Mouse (Mus musculus) limb, embryonic 11.5 days (tissue): ENCODE measurements around the gene Mrps16. TPM values are rescaled to one million over a fixed set of nuclear protein-coding genes. Genes with fewer than 3 reads are reported as not detected.
A peak's percentile ranks its signal among the peaks of the same experiment; 100 is the strongest.

Experiments used
- ATAC-seq: fragments of 200-750 bp; cut with Nextera tagmentation; 2 replicates; pipeline ENCODE4 v1.8.0; 2017; ENCODE audit warnings: low read depth; ENCODE audit not compliant: insufficient number of reproducible peaks, low FRiP score, low TSS enrichment
- DNase-seq: peaks from one replicate; pipeline ENCODE4 v3.0.0-alpha.2; 2015; ENCODE audit warnings: low spot score
- H3K27ac ChIP-seq: fragments of 300-500 bp; sonication (generic); replicated peaks from 2 replicates; pipeline ENCODE4 v1.5.1; 2014; ENCODE audit warnings: low read depth, mild to moderate bottlenecking, low read length
- H3K27me3 ChIP-seq: fragments of 300-500 bp; sonication (generic); 2 replicates; pipeline ENCODE4 v1.6.1; 2014; ENCODE audit warnings: mild to moderate bottlenecking, low read length, mixed read lengths; ENCODE audit not compliant: control insufficient read depth, insufficient read depth
- H3K36me3 ChIP-seq: fragments of 300-500 bp; sonication (generic); 2 replicates; pipeline ENCODE4 v1.6.1; 2014; ENCODE audit warnings: mild to moderate bottlenecking, low read length, moderate library complexity, mixed read lengths; ENCODE audit not compliant: control insufficient read depth, insufficient read depth
- H3K4me1 ChIP-seq: fragments of 300-500 bp; sonication (generic); 2 replicates; pipeline ENCODE4 v1.6.1; 2014; ENCODE audit warnings: low read length, mixed read lengths; ENCODE audit not compliant: control insufficient read depth, insufficient read depth
- H3K4me2 ChIP-seq: fragments of 300-500 bp; sonication (generic); 2 replicates; pipeline ENCODE4 v1.6.1; 2014; ENCODE audit warnings: low read depth, mild to moderate bottlenecking, moderate library complexity; ENCODE audit not compliant: severe bottlenecking
- H3K4me3 ChIP-seq: fragments of 300-500 bp; sonication (generic); 2 replicates; pipeline ENCODE4 v1.5.1; 2014; ENCODE audit warnings: low read depth, low read length
- H3K9ac ChIP-seq: fragments of 300-500 bp; sonication (generic); 2 replicates; pipeline ENCODE4 v1.6.1; 2014; ENCODE audit warnings: mild to moderate bottlenecking, low read length
- H3K9me3 ChIP-seq: fragments of 300-500 bp; sonication (generic); 2 replicates; pipeline ENCODE4 v1.6.1; 2016; ENCODE audit warnings: low read length; ENCODE audit not compliant: control insufficient read depth
- WGBS: fragments of 180-500 bp; shearing (Covaris S2); extraction: QIAGEN DNeasy Blood & Tissue Kit; methylation state at CpG from one replicate; pipeline ENCODE4 v1.1.7; 2014; 5-methylcytosine and 5-hydroxymethylcytosine counted together
- polyA plus RNA-seq: library from polyadenylated mRNA; unstranded; fragments of >200 nt; fragmentation: Nextera tagmentation; extraction: Ambion mirVana; gene quantifications from 2 replicates; pipeline ENCODE4 v1.2.1, GENCODE M21; 2014

Gene Mrps16
- polyA plus RNA-seq, 1 experiment from 2014 or later, result 86.3 TPM

GRCm38 (mm10) chr14:20400071-20400470 lies 6.6 kb upstream of the Mrps16 start:
- Histone ChIP-seq H3K27ac (no peak overlapping the region), H3K9ac (no peak overlapping the region), H3K4me1 (no peaks in the 10 kb centered on the region), H3K4me2 (no peak overlapping the region), H3K4me3 (no peak overlapping the region), H3K36me3 (no peaks in the 10 kb centered on the region), H3K27me3 (no peaks in the 10 kb centered on the region), H3K9me3 (no peaks in the 10 kb centered on the region)
- peak; percentile 36 for DNase-seq
- WGBS, result 60% methylated on average over 1 of the region's 1 CpGs
- ATAC-seq, result no peak

- WGBS, result 55% methylated on average over 4 of the region's 4 CpGs
- no peak overlapping the region for H3K27ac ChIP-seq
- peak; percentile 36 for DNase-seq
These were observed 5.4 kb upstream of the Mrps16 start for GRCm38 (mm10) chr14:20398864-20399263.

GRCm38 (mm10) chr14:20397220-20397619 lies 3.8 kb upstream of the Mrps16 start:
- no peak for DNase-seq
- H3K9me3 ChIP-seq, result no peaks in the 10 kb centered on the region
- WGBS, result 84% methylated on average over 9 of the region's 9 CpGs
- H3K27ac ChIP-seq, result no peak overlapping the region
- no peak for ATAC-seq
- H3K27me3 ChIP-seq, result no peaks in the 10 kb centered on the region
- no peak overlapping the region for H3K4me2 ChIP-seq
- H3K36me3 ChIP-seq, result no peaks in the 10 kb centered on the region
- no peak overlapping the region for H3K9ac ChIP-seq
- H3K4me1 ChIP-seq, result no peaks in the 10 kb centered on the region
- no peak overlapping the region for H3K4me3 ChIP-seq

More at GRCm38 (mm10) chr14:20398864-20399263, 5.4 kb upstream of the Mrps16 start:
- Histone ChIP-seq H3K9ac (no peak overlapping the region), H3K4me1 (no peaks in the 10 kb centered on the region), H3K9me3 (no peaks in the 10 kb centered on the region), H3K36me3 (no peaks in the 10 kb centered on the region), H3K27me3 (no peaks in the 10 kb centered on the region), H3K4me2 (no peak overlapping the region), H3K4me3 (no peak overlapping the region)
- no peak for ATAC-seq

- 92% methylated on average over 4 of the region's 4 CpGs for WGBS
- H3K4me2 ChIP-seq, result no peak overlapping the region; the same call in 1 of the 2 replicates
These were observed 1.1 kb downstream of the Mrps16 start for GRCm38 (mm10) chr14:20392326-20392725.

GRCm38 (mm10) chr14:20389446-20390079 lies 3.9 kb downstream of the Mrps16 start:
- peak overlapping the region; percentile 77 for H3K4me2 ChIP-seq
- DNase-seq, result no peak
- peak overlapping the region; percentile 89 for H3K4me3 ChIP-seq
- H3K9me3 ChIP-seq, result no peaks in the 10 kb centered on the region
- H3K27ac ChIP-seq, result no peak overlapping the region
- peaks cover 19% of the 10 kb centered on the region for H3K4me1 ChIP-seq
- H3K27me3 ChIP-seq, result no peaks in the 10 kb centered on the region
- 91% methylated on average over 8 of the region's 8 CpGs for WGBS
- H3K9ac ChIP-seq, result no peak overlapping the region; the same call in 1 of the 2 replicates
- no peak for ATAC-seq
- peaks cover 6% of the 10 kb centered on the region for H3K36me3 ChIP-seq

More at GRCm38 (mm10) chr14:20392326-20392725, 1.1 kb downstream of the Mrps16 start:
- H3K4me3 ChIP-seq, result no peak overlapping the region
- no peak for DNase-seq
- no peaks in the 10 kb centered on the region for H3K9me3 ChIP-seq
- H3K27ac ChIP-seq, result no peak overlapping the region
- H3K4me1 ChIP-seq, result peaks cover 9% of the 10 kb centered on the region
- no peaks in the 10 kb centered on the region for H3K27me3 ChIP-seq
- ATAC-seq, result no peak
- no peak overlapping the region for H3K9ac ChIP-seq
- H3K36me3 ChIP-seq, result peaks cover 6% of the 10 kb centered on the region

GRCm38 (mm10) chr14:20388441-20389129 lies 4.8 kb downstream of the Mrps16 start, which contains the start of gene Dnajc9:
Gene Dnajc9 (minus strand): TSS chr14:20388910.
- WGBS, result under 1% methylated on average over 59 of the region's 59 CpGs
- Histone ChIP-seq H3K36me3 (peaks cover 8% of the 10 kb centered on the region), H3K4me3 (peak within 1 kb of the TSS; percentile 89), H3K9ac (peak within 1 kb of the TSS; percentile 79), H3K9me3 (no peaks in the 10 kb centered on the region), H3K27ac (peak within 1 kb of the TSS; percentile 48), H3K4me2 (peak within 1 kb of the TSS; percentile 77), H3K27me3 (no peaks in the 10 kb centered on the region), H3K4me1 (peaks cover 19% of the 10 kb centered on the region)
- DNase-seq (peak; percentile 93), ATAC-seq (peak; percentile 72)

GRCm38 (mm10) chr14:20379753-20380430 lies 13.5 kb downstream of the Mrps16 start:
- DNase-seq (no peak), ATAC-seq (no peak)
- Histone ChIP-seq H3K4me1 (no peaks in the 10 kb centered on the region), H3K9me3 (no peaks in the 10 kb centered on the region), H3K27me3 (no peaks in the 10 kb centered on the region), H3K36me3 (peaks cover 4% of the 10 kb centered on the region; the same call in 1 of the 2 replicates), H3K4me2 (no peak overlapping the region), H3K4me3 (no peak overlapping the region), H3K27ac (no peak overlapping the region), H3K9ac (no peak overlapping the region)
- 95% methylated on average over 9 of the region's 9 CpGs for WGBS

- 86% methylated on average over 5 of the region's 5 CpGs for WGBS
- no peaks in the 10 kb centered on the region for H3K4me1 ChIP-seq
These were observed 14.3 kb downstream of the Mrps16 start for GRCm38 (mm10) chr14:20379087-20379640.

More at GRCm38 (mm10) chr14:20379087-20379640, 14.3 kb downstream of the Mrps16 start:
- H3K27ac ChIP-seq, result no peak overlapping the region
- no peak overlapping the region for H3K4me2 ChIP-seq
- DNase-seq (no peak), ATAC-seq (no peak)
- no peaks in the 10 kb centered on the region for H3K9me3 ChIP-seq
- peaks cover 2% of the 10 kb centered on the region; the same call in 1 of the 2 replicates for H3K36me3 ChIP-seq
- no peaks in the 10 kb centered on the region for H3K27me3 ChIP-seq
- H3K9ac ChIP-seq, result no peak overlapping the region
- H3K4me3 ChIP-seq, result no peak overlapping the region
